Mouse (Mus musculus): ENCODE results near the gene Rab25. TPM values are rescaled to one million over a fixed set of nuclear protein-coding genes. Genes with fewer than 3 reads are reported as not detected.

Gene Rab25
- total and polyA plus RNA-seq, 3 experiments, result 0.67 to 1.6 TPM; not detected in 1

- Histone ChIP-seq H3K4me1 (ENCODE audit: insufficient read depth, low read depth, low read length) (peaks cover 50% of the 10 kb centered on the region), H3K4me3 (ENCODE audit: low read depth, low read length) (no peak overlapping the region), H3K9me3 (replicated peaks) (no peaks in the 10 kb centered on the region), H3K27me3 (ENCODE audit: insufficient read depth, low read length) (no peaks in the 10 kb centered on the region; the same call in 1 of the 2 replicates), H3K36me3 (replicated peaks) (peaks cover 14% of the 10 kb centered on the region)
- DNase-seq (ENCODE audit: low spot score) (no peak), ATAC-seq (ENCODE audit: extremely low read depth, insufficient number of reproducible peaks, low FRiP score, poor library complexity, severe bottlenecking) (no peak)
- TF ChIP-seq TAL1 (conservative IDR thresholded peaks at IDR 0.05; ENCODE audit: low read depth, low read length) (no peak), POLR2AphosphoS5 (IDR thresholded peaks at IDR 0.05; ENCODE audit: insufficient replicate concordance, low read depth, low read length) (no peak), CTCF (IDR thresholded peaks at IDR 0.05; ENCODE audit: low read depth, low read length) (no peak), GATA2 (IDR thresholded peaks at IDR 0.05; ENCODE audit: borderline replicate concordance, low read depth, low read length) (no peak), GATA1 (IDR thresholded peaks at IDR 0.05; ENCODE audit: borderline replicate concordance, low read length) (no peak)
Observed at GRCm38 (mm10) chr3:88518411-88518810, 29.7 kb downstream of the Rab25 start.

GRCm38 (mm10) chr3:88516407-88516806, 31.7 kb downstream of the Rab25 start:
- Histone ChIP-seq H3K36me3 (replicated peaks) (no peaks in the 10 kb centered on the region), H3K27me3 (ENCODE audit: insufficient read depth, low read length) (no peaks in the 10 kb centered on the region; the same call in 1 of the 2 replicates), H3K4me3 (ENCODE audit: low read depth, low read length) (no peak overlapping the region), H3K9me3 (replicated peaks) (no peaks in the 10 kb centered on the region), H3K4me1 (ENCODE audit: insufficient read depth, low read depth, low read length) (peaks cover 61% of the 10 kb centered on the region)
- no peak for ATAC-seq (ENCODE audit: extremely low read depth, insufficient number of reproducible peaks, low FRiP score, poor library complexity, severe bottlenecking)
- TF ChIP-seq GATA2 (IDR thresholded peaks at IDR 0.05; ENCODE audit: borderline replicate concordance, low read depth, low read length), result no peak
- TF ChIP-seq POLR2AphosphoS5 (IDR thresholded peaks at IDR 0.05; ENCODE audit: insufficient replicate concordance, low read depth, low read length), result no peak
- no peak for TF ChIP-seq CTCF (IDR thresholded peaks at IDR 0.05; ENCODE audit: low read depth, low read length)
- TF ChIP-seq GATA1 (IDR thresholded peaks at IDR 0.05; ENCODE audit: borderline replicate concordance, low read length), result no peak
- no peak for TF ChIP-seq TAL1 (conservative IDR thresholded peaks at IDR 0.05; ENCODE audit: low read depth, low read length)
- no peak for DNase-seq (ENCODE audit: low spot score)

- Histone ChIP-seq H3K36me3 (replicated peaks) (no peaks in the 10 kb centered on the region), H3K9me3 (replicated peaks) (no peaks in the 10 kb centered on the region), H3K4me1 (ENCODE audit: insufficient read depth, low read depth, low read length) (peaks cover 70% of the 10 kb centered on the region), H3K4me3 (ENCODE audit: low read depth, low read length) (no peak overlapping the region), H3K27me3 (ENCODE audit: insufficient read depth, low read length) (no peaks in the 10 kb centered on the region; the same call in 1 of the 2 replicates)
- ATAC-seq (ENCODE audit: extremely low read depth, insufficient number of reproducible peaks, low FRiP score, poor library complexity, severe bottlenecking) (no peak), DNase-seq (ENCODE audit: low spot score) (no peak)
- TF ChIP-seq GATA2 (IDR thresholded peaks at IDR 0.05; ENCODE audit: borderline replicate concordance, low read depth, low read length) (no peak), POLR2AphosphoS5 (IDR thresholded peaks at IDR 0.05; ENCODE audit: insufficient replicate concordance, low read depth, low read length) (no peak), GATA1 (IDR thresholded peaks at IDR 0.05; ENCODE audit: borderline replicate concordance, low read length) (no peak), TAL1 (conservative IDR thresholded peaks at IDR 0.05; ENCODE audit: low read depth, low read length) (no peak), CTCF (IDR thresholded peaks at IDR 0.05; ENCODE audit: low read depth, low read length) (no peak)
Observed at GRCm38 (mm10) chr3:88515095-88515386, 33.1 kb downstream of the Rab25 start.

GRCm38 (mm10) chr3:88514231-88515094, 33.6 kb downstream of the Rab25 start:
- DNase-seq (ENCODE audit: low spot score), result no peak
- peak overlapping the region; percentile 31; the same call in 1 of the 2 replicates for H3K4me3 ChIP-seq (ENCODE audit: low read depth, low read length)
- no peaks in the 10 kb centered on the region for H3K9me3 ChIP-seq (replicated peaks)
- ATAC-seq (ENCODE audit: extremely low read depth, insufficient number of reproducible peaks, low FRiP score, poor library complexity, severe bottlenecking), result no peak
- TF ChIP-seq GATA2 (IDR thresholded peaks at IDR 0.05; ENCODE audit: borderline replicate concordance, low read depth, low read length) (no peak), CTCF (IDR thresholded peaks at IDR 0.05; ENCODE audit: low read depth, low read length) (no peak), GATA1 (IDR thresholded peaks at IDR 0.05; ENCODE audit: borderline replicate concordance, low read length) (no peak), POLR2AphosphoS5 (IDR thresholded peaks at IDR 0.05; ENCODE audit: insufficient replicate concordance, low read depth, low read length) (no peak), TAL1 (conservative IDR thresholded peaks at IDR 0.05; ENCODE audit: low read depth, low read length) (no peak)
- H3K36me3 ChIP-seq (replicated peaks), result no peaks in the 10 kb centered on the region
- H3K27me3 ChIP-seq (ENCODE audit: insufficient read depth, low read length), result no peaks in the 10 kb centered on the region; the same call in 1 of the 2 replicates
- peaks cover 71% of the 10 kb centered on the region for H3K4me1 ChIP-seq (ENCODE audit: insufficient read depth, low read depth, low read length)

- H3K4me1 ChIP-seq (ENCODE audit: insufficient read depth, low read depth, low read length), result peaks cover 75% of the 10 kb centered on the region
- H3K9me3 ChIP-seq (replicated peaks), result no peaks in the 10 kb centered on the region
- H3K4me3 ChIP-seq (ENCODE audit: low read depth, low read length), result peak overlapping the region; percentile 31; the same call in 1 of the 2 replicates
- no peaks in the 10 kb centered on the region for H3K36me3 ChIP-seq (replicated peaks)
- H3K27me3 ChIP-seq (ENCODE audit: insufficient read depth, low read length), result no peaks in the 10 kb centered on the region; the same call in 1 of the 2 replicates
- TF ChIP-seq CTCF (IDR thresholded peaks at IDR 0.05; ENCODE audit: low read depth, low read length) (no peak), POLR2AphosphoS5 (IDR thresholded peaks at IDR 0.05; ENCODE audit: insufficient replicate concordance, low read depth, low read length) (no peak), GATA1 (IDR thresholded peaks at IDR 0.05; ENCODE audit: borderline replicate concordance, low read length) (no peak), TAL1 (conservative IDR thresholded peaks at IDR 0.05; ENCODE audit: low read depth, low read length) (no peak), GATA2 (IDR thresholded peaks at IDR 0.05; ENCODE audit: borderline replicate concordance, low read depth, low read length) (no peak)
- ATAC-seq (ENCODE audit: extremely low read depth, insufficient number of reproducible peaks, low FRiP score, poor library complexity, severe bottlenecking) (no peak), DNase-seq (ENCODE audit: low spot score) (no peak)
Observed at GRCm38 (mm10) chr3:88513546-88514115, 34.5 kb downstream of the Rab25 start.
